Mouse (Mus musculus) forebrain, embryonic 11.5 days (tissue): ENCODE results near the gene Msln. TPM values are rescaled to one million over a fixed set of nuclear protein-coding genes. Genes with fewer than 3 reads are reported as not detected.
"Not testable (repeated sequence)": the region's sequence is repeated elsewhere in the genome, so short reads cannot be mapped to it uniquely, and the experiment has no call there.

Source experiments
- ATAC-seq: fragments of 200-750 bp; cut with Nextera tagmentation; replicated peaks from 2 replicates; pipeline ENCODE4 v1.8.0; 2017; ENCODE audit warnings: moderate TSS enrichment; ENCODE audit not compliant: low FRiP score
- DNase-seq: peaks from one replicate; pipeline ENCODE4 v3.0.0-alpha.2; 2017; ENCODE audit warnings: low spot score
- H3K27ac ChIP-seq: fragments of 300-500 bp; sonication (generic); 2 replicates; pipeline ENCODE4 v1.5.1; 2014; ENCODE audit warnings: low read depth, low read length
- H3K27me3 ChIP-seq: fragments of 300-500 bp; sonication (generic); 2 replicates; pipeline ENCODE4 v1.6.1; 2014; ENCODE audit warnings: mild to moderate bottlenecking, low read length, mixed read lengths; ENCODE audit not compliant: control insufficient read depth, insufficient read depth
- H3K36me3 ChIP-seq: fragments of 300-500 bp; sonication (generic); 2 replicates; pipeline ENCODE4 v1.6.1; 2014; ENCODE audit warnings: mild to moderate bottlenecking, low read length, moderate library complexity, mixed read lengths; ENCODE audit not compliant: control insufficient read depth, insufficient read depth
- H3K4me1 ChIP-seq: fragments of 300-500 bp; sonication (generic); replicated peaks from 2 replicates; pipeline ENCODE4 v1.6.1; 2014; ENCODE audit warnings: low read length, mixed read lengths; ENCODE audit not compliant: control insufficient read depth, insufficient read depth
- H3K4me2 ChIP-seq: fragments of 300-500 bp; sonication (generic); 2 replicates; pipeline ENCODE4 v1.6.1; 2014; ENCODE audit warnings: low read depth, mild to moderate bottlenecking, low read length, moderate library complexity, mixed read lengths; ENCODE audit not compliant: severe bottlenecking
- H3K4me3 ChIP-seq: fragments of 300-500 bp; sonication (generic); 2 replicates; pipeline ENCODE4 v1.5.1; 2014; ENCODE audit warnings: low read depth, low read length
- H3K9ac ChIP-seq: fragments of 300-500 bp; sonication (generic); 2 replicates; pipeline ENCODE4 v1.6.1; 2014; ENCODE audit warnings: low read length
- H3K9me3 ChIP-seq: fragments of 300-500 bp; sonication (generic); 2 replicates; pipeline ENCODE4 v1.6.1; 2016; ENCODE audit warnings: low read length, mixed read lengths; ENCODE audit not compliant: control insufficient read depth
- WGBS: fragments of 180-500 bp; shearing (Covaris S2); extraction: QIAGEN DNeasy Blood & Tissue Kit; methylation state at CpG from one replicate; pipeline ENCODE4 v1.1.7; 2014; 5-methylcytosine and 5-hydroxymethylcytosine counted together
- polyA plus RNA-seq: library from polyadenylated mRNA; unstranded; fragments of >200 nt; fragmentation: Nextera tagmentation; extraction: Ambion mirVana; gene quantifications from 2 replicates; pipeline ENCODE4 v1.2.1, GENCODE M21; 2014

The Msln gene
- polyA plus RNA-seq, 1 experiment from 2014 or later = not detected

GRCm38 (mm10) chr17:25744311-25744710, 9.9 kb downstream of the Msln start:
- ATAC-seq (no peak), DNase-seq (no peak)
- Histone ChIP-seq H3K4me2 (no peak overlapping the region), H3K9ac (no peak overlapping the region), H3K4me1 (no peaks in the 10 kb centered on the region), H3K4me3 (no peak overlapping the region), H3K9me3 (no peaks in the 10 kb centered on the region), H3K36me3 (no peaks in the 10 kb centered on the region), H3K27ac (no peak overlapping the region), H3K27me3 (no peaks in the 10 kb centered on the region)
- 83% methylated on average over 10 of the region's 10 CpGs for WGBS

GRCm38 (mm10) chr17:25743831-25744230, 10.3 kb downstream of the Msln start:
- H3K4me3 ChIP-seq = no peak overlapping the region
- H3K4me1 ChIP-seq = no peaks in the 10 kb centered on the region
- H3K9me3 ChIP-seq = no peaks in the 10 kb centered on the region
- H3K27ac ChIP-seq = no peak overlapping the region
- WGBS = 95% methylated on average over 9 of the region's 9 CpGs
- no peak for ATAC-seq
- no peaks in the 10 kb centered on the region for H3K27me3 ChIP-seq
- no peak for DNase-seq
- no peak overlapping the region for H3K9ac ChIP-seq
- no peak overlapping the region for H3K4me2 ChIP-seq
- H3K36me3 ChIP-seq = no peaks in the 10 kb centered on the region

- not testable (repeated sequence) for H3K36me3 ChIP-seq, DNase-seq, H3K4me3 ChIP-seq, H3K27me3 ChIP-seq, H3K27ac ChIP-seq, ATAC-seq, H3K9ac ChIP-seq, H3K4me1 ChIP-seq, H3K4me2 ChIP-seq, H3K9me3 ChIP-seq
- 75% methylated on average over 12 of the region's 12 CpGs for WGBS
Measured at GRCm38 (mm10) chr17:25741471-25741870, 12.7 kb downstream of the Msln start.

GRCm38 (mm10) chr17:25738861-25739260, 15.3 kb downstream of the Msln start:
- no peak for ATAC-seq
- DNase-seq = no peak
- 84% methylated on average over 7 of the region's 7 CpGs for WGBS
- Histone ChIP-seq H3K9me3 (no peaks in the 10 kb centered on the region), H3K4me3 (no peak overlapping the region), H3K9ac (no peak overlapping the region), H3K4me1 (no peaks in the 10 kb centered on the region), H3K4me2 (no peak overlapping the region), H3K27ac (no peak overlapping the region), H3K27me3 (no peaks in the 10 kb centered on the region), H3K36me3 (no peaks in the 10 kb centered on the region)

- H3K4me1 ChIP-seq = no peaks in the 10 kb centered on the region
- WGBS = 84% methylated on average over 3 of the region's 3 CpGs
- no peaks in the 10 kb centered on the region for H3K27me3 ChIP-seq
- H3K9ac ChIP-seq = no peak within 1 kb of the TSS
- ATAC-seq = no peak
- H3K27ac ChIP-seq = no peak within 1 kb of the TSS
- no peak within 1 kb of the TSS for H3K4me3 ChIP-seq
- no peak for DNase-seq
- H3K9me3 ChIP-seq = no peaks in the 10 kb centered on the region
- no peak within 1 kb of the TSS for H3K4me2 ChIP-seq
- H3K36me3 ChIP-seq = no peaks in the 10 kb centered on the region
Measured at GRCm38 (mm10) chr17:25735745-25736144, 18.4 kb downstream of the Msln start, which contains the start of gene Mslnl. TSS of gene Mslnl (plus strand) at chr17:25736042.

- no peak overlapping the region for H3K27ac ChIP-seq
- H3K27me3 ChIP-seq = no peaks in the 10 kb centered on the region
- H3K4me3 ChIP-seq = no peak overlapping the region
- ATAC-seq = no peak
- H3K4me2 ChIP-seq = no peak overlapping the region
- H3K9ac ChIP-seq = no peak overlapping the region
- WGBS = 87% methylated on average over 5 of the region's 5 CpGs
- no peaks in the 10 kb centered on the region for H3K9me3 ChIP-seq
- no peaks in the 10 kb centered on the region for H3K36me3 ChIP-seq
- DNase-seq = no peak
- H3K4me1 ChIP-seq = no peaks in the 10 kb centered on the region
Measured at GRCm38 (mm10) chr17:25735246-25735645, 18.9 kb downstream of the Msln start.

DNA sequence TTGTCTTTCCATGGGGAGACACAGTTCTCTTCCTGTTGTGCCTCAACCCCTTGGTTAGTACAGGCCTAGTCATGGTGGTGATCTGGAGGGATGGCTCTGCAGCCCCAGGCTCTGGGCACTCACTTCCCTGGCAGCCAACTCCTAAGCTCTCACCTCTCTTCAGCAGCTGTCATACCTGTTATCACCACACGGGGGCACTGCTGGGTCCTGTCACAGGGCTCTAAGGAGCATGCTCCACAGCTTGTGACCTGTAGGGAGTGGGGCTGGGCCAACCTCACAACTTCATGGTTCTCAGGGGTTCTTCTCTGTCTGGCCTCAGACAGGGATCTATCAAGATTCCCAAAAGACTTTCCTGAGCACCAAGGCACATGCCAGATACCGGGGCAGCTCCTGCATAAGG, 22.1 kb downstream of the Msln start:
- DNase-seq (peak; percentile 94), ATAC-seq (no peak)
- H3K36me3 ChIP-seq = no peaks in the 10 kb centered on the region
- H3K9ac ChIP-seq = no peak overlapping the region
- H3K4me2 ChIP-seq = no peak overlapping the region
- peaks cover 7% of the 10 kb centered on the region for H3K4me1 ChIP-seq
- 21% methylated on average over 2 of the region's 2 CpGs for WGBS
- no peak overlapping the region for H3K4me3 ChIP-seq
- no peak overlapping the region for H3K27ac ChIP-seq
- H3K27me3 ChIP-seq = no peaks in the 10 kb centered on the region
- H3K9me3 ChIP-seq = no peaks in the 10 kb centered on the region

- peak overlapping the region; percentile 55 for H3K4me3 ChIP-seq
- DNase-seq (no peak), ATAC-seq (0 out of 2 replicates have a peak, but pooled peaks have one; percentile 7)
- no peaks in the 10 kb centered on the region for H3K9me3 ChIP-seq
- H3K27me3 ChIP-seq = no peaks in the 10 kb centered on the region
- no peak overlapping the region for H3K27ac ChIP-seq
- H3K36me3 ChIP-seq = no peaks in the 10 kb centered on the region
- H3K4me1 ChIP-seq = peaks cover 17% of the 10 kb centered on the region
- H3K4me2 ChIP-seq = peak overlapping the region; percentile 86
- 25% methylated on average over 4 of the region's 4 CpGs for WGBS
- peak overlapping the region; percentile 72 for H3K9ac ChIP-seq
Measured at GRCm38 (mm10) chr17:25728009-25728270, 26.2 kb downstream of the Msln start.

GRCm38 (mm10) chr17:25727265-25728008, 26.7 kb downstream of the Msln start, which contains the start of the genes Chtf18 and Rpusd1:
TSS of gene Chtf18 (minus strand) at chr17:25727419.
TSS of gene Rpusd1 (plus strand) at chr17:25727670.
- H3K27ac ChIP-seq = no peak within 1 kb of the TSS

More at GRCm38 (mm10) chr17:25727265-25728008, 26.7 kb downstream of the Msln start, which contains the start of the genes Chtf18 and Rpusd1:
- peaks cover 17% of the 10 kb centered on the region for H3K4me1 ChIP-seq
- H3K27me3 ChIP-seq = no peaks in the 10 kb centered on the region
- H3K4me3 ChIP-seq = peak within 1 kb of the TSS; percentile 55
- peak within 1 kb of the TSS; percentile 77 for H3K9ac ChIP-seq
- peak; percentile 98 for DNase-seq
- H3K36me3 ChIP-seq = no peaks in the 10 kb centered on the region
- H3K9me3 ChIP-seq = no peaks in the 10 kb centered on the region
- peak; percentile 96 for ATAC-seq
- WGBS = under 1% methylated on average over 37 of the region's 37 CpGs
- H3K4me2 ChIP-seq = peak within 1 kb of the TSS; percentile 93
